Mouse (Mus musculus) heart, postnatal 10 days (tissue): Measurements from ENCODE around the gene Mrps31. TPM values are rescaled to one million over a fixed set of nuclear protein-coding genes. Genes with fewer than 3 reads are reported as not detected.

Experiments
- total RNA-seq, 2 experiments: library from RNA; stranded (reverse); gene quantifications; 2 replicates each; pipeline ENCODE4 v1.2.3; 2021

Mrps31 gene
- total RNA-seq, 2 experiments from 2014 or later = 53.9 to 54.4 TPM

Other genes with a start within 250 kb of the Mrps31 start
- gene Nek3, start 244.9 kb upstream of the Mrps31 start, total RNA-seq = 1 to 10 TPM; 1.9 to 2.1 TPM
- 10 to 100 TPM; 12.7 to 13.0 TPM for gene Ckap2, start 225.5 kb upstream of the Mrps31 start, total RNA-seq
- 10 to 100 TPM; 28.5 to 31.3 TPM for gene Vps36, start 218.6 kb upstream of the Mrps31 start, total RNA-seq
- 10 to 100 TPM; 13.5 to 14.9 TPM for gene Thsd1, start 184.0 kb upstream of the Mrps31 start, total RNA-seq
- not detected for gene Tpte, start 127.9 kb upstream of the Mrps31 start, total RNA-seq
- 10 to 100 TPM; 12.8 to 13.7 TPM for gene Slc25a15, start 12.8 kb upstream of the Mrps31 start, total RNA-seq